Mouse (Mus musculus) midbrain, postnatal 0 days (tissue): Measurements from ENCODE around the gene Brdt. TPM values are rescaled to one million over a fixed set of nuclear protein-coding genes. Genes with fewer than 3 reads are reported as not detected.
A peak's percentile ranks its signal among the peaks of the same experiment; 100 is the strongest.

Experiments used
- ATAC-seq: fragments of 200-750 bp; cut with Nextera tagmentation; 2 replicates; pipeline ENCODE4 v1.8.0; 2017; ENCODE audit warnings: moderate number of reproducible peaks, mild to moderate bottlenecking, moderate TSS enrichment, moderate library complexity; ENCODE audit not compliant: low FRiP score
- DNase-seq: peaks from one replicate; pipeline ENCODE4 v3.0.0-alpha.2; 2015; ENCODE audit warnings: low spot score
- H3K27ac ChIP-seq: fragments of 300-500 bp; sonication (generic); 2 replicates; pipeline ENCODE4 v1.5.1; 2014; ENCODE audit warnings: low read depth, mild to moderate bottlenecking, low read length, mixed read lengths
- H3K27me3 ChIP-seq: fragments of 300-500 bp; sonication (generic); 2 replicates; pipeline ENCODE4 v1.6.1; 2014; ENCODE audit warnings: low read length, control low read depth, mixed read lengths; ENCODE audit not compliant: insufficient read depth
- H3K36me3 ChIP-seq: fragments of 300-500 bp; sonication (generic); 2 replicates; pipeline ENCODE4 v1.6.1; 2014; ENCODE audit warnings: low read length, control low read depth, mixed read lengths; ENCODE audit not compliant: insufficient read depth
- H3K4me1 ChIP-seq: fragments of 300-500 bp; sonication (generic); 2 replicates; pipeline ENCODE4 v1.6.1; 2014; ENCODE audit warnings: mild to moderate bottlenecking, control low read depth, antibody characterized with exemption, low read length, mixed read lengths; ENCODE audit not compliant: insufficient read depth
- H3K4me2 ChIP-seq: fragments of 300-500 bp; sonication (generic); 2 replicates; pipeline ENCODE4 v1.6.1; 2014; ENCODE audit warnings: low read depth, mild to moderate bottlenecking, low read length, mixed read lengths; ENCODE audit not compliant: poor library complexity, severe bottlenecking
- H3K4me3 ChIP-seq: fragments of 300-500 bp; sonication (generic); 2 replicates; pipeline ENCODE4 v1.5.1; 2014; ENCODE audit warnings: low read depth, mild to moderate bottlenecking, low read length, moderate library complexity
- H3K9ac ChIP-seq: fragments of 300-500 bp; sonication (generic); replicated peaks from 2 replicates; pipeline ENCODE4 v1.6.1; 2014; ENCODE audit warnings: mild to moderate bottlenecking, low read length, moderate library complexity, mixed read lengths; ENCODE audit not compliant: poor library complexity, severe bottlenecking
- H3K9me3 ChIP-seq: fragments of 300-500 bp; sonication (generic); 2 replicates; pipeline ENCODE4 v1.6.1; 2016; ENCODE audit warnings: low read length, control low read depth
- CTCF ChIP-seq: IDR thresholded peaks from 2 replicates; pipeline ENCODE4 v1.5.1; 2016; ENCODE audit warnings: antibody characterized with exemption, mild to moderate bottlenecking
- WGBS: fragments of 180-500 bp; shearing (Covaris S2); extraction: QIAGEN DNeasy Blood & Tissue Kit; methylation state at CpG from one replicate; pipeline ENCODE4 v1.1.7; 2014; 5-methylcytosine and 5-hydroxymethylcytosine counted together
- polyA plus RNA-seq: library from polyadenylated mRNA; unstranded; fragments of >200 nt; fragmentation: Nextera tagmentation; extraction: Ambion mirVana; gene quantifications from 2 replicates; pipeline ENCODE4 v1.2.1, GENCODE M21; 2015
- total RNA-seq: library from RNA; depleted of rRNA; stranded (reverse); fragments of >200 nt; gene quantifications from 2 replicates; pipeline ENCODE4 v1.2.3, GENCODE M21; 2014

The Brdt gene
- total and polyA plus RNA-seq, 2 experiments from 2014 or later: 3.9 to 4.0 TPM

DNA sequence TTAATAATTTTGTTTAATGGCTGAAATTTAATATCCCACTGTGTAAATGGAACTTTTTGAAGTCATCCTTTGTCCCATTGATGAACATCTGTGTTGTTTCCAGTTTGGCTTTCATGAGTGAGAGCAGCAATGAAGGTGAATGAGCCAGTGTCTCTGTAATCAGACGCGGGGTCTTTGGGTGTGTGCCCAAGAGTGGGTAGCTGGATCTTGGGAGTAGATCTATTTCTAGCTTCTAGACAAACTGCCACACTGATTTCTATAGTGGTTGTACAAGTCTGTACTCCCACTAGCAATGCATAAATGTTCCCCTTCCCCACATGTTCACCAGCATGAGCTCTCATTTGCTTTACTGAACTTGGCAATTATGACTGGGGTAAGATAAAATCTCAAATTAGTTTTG is 58.4 kb downstream of the Brdt start:
- Histone ChIP-seq H3K9me3 (no peaks in the 10 kb centered on the region), H3K9ac (no peak overlapping the region), H3K4me2 (no peak overlapping the region), H3K27me3 (no peaks in the 10 kb centered on the region), H3K36me3 (no peaks in the 10 kb centered on the region), H3K4me3 (no peak overlapping the region), H3K27ac (no peak overlapping the region), H3K4me1 (no peaks in the 10 kb centered on the region)
- WGBS: 96% methylated on average over 2 of the region's 2 CpGs
- no peak for ATAC-seq
- no peak for DNase-seq
- TF ChIP-seq CTCF: no peak

DNA sequence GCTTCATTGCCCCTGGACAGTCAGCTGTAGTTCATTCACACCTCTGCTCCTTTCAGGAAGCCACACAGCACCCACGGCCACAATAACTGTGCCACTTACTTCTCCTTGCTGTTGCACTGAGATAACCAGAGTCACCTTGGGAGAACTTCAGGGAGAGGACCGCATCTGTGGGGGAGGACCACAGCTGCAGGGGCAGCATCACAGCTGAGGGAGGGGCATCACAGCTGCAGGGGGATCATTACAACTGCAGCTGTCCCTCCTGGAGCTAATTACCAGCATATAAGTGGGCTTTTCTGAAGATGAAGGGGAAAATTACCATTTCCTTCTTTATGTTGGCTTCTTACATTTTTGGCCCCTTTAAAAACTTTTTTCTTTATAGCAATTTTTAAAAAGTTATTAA is 63.5 kb downstream of the Brdt start:
- Histone ChIP-seq H3K4me3 (no peak overlapping the region), H3K36me3 (no peaks in the 10 kb centered on the region), H3K27ac (no peak overlapping the region), H3K27me3 (no peaks in the 10 kb centered on the region), H3K9me3 (no peaks in the 10 kb centered on the region), H3K9ac (no peak overlapping the region), H3K4me1 (no peaks in the 10 kb centered on the region), H3K4me2 (no peak overlapping the region)
- 78% methylated on average over 2 of the region's 2 CpGs for WGBS
- DNase-seq: no peak
- TF ChIP-seq CTCF: no peak
- no peak for ATAC-seq

DNA sequence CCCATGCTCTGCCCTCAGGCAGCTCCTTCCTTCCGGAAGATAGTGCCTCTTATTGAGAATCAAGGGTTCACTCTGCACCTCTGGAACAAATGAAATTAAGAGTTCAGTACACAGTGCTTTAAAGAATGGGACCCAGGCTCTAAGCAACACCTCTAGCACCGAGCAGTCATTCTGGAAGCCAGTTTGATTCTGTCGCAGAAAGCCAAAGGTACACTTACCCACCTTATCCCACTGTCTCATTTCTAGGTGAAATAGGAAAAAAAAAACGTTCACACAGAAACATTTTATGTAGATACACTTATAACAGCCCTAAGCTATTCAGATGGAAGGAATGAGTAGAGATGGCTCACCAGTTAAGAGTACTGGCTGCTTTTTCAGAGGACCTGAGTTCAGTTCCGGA is 71.5 kb downstream of the Brdt start, which contains the start of gene Ephx4:
Ephx4 (plus strand) TSS at position 301 of the 400 bp plus-strand sequence.
- Histone ChIP-seq H3K36me3 (no peaks in the 10 kb centered on the region), H3K4me3 (peak within 1 kb of the TSS; percentile 68), H3K27ac (no peak within 1 kb of the TSS), H3K4me1 (no peaks in the 10 kb centered on the region), H3K27me3 (peaks cover 12% of the 10 kb centered on the region; the same call in 1 of the 2 replicates), H3K4me2 (peak within 1 kb of the TSS; percentile 99), H3K9me3 (no peaks in the 10 kb centered on the region), H3K9ac (peak within 1 kb of the TSS; percentile 64)
- no peak for TF ChIP-seq CTCF
- WGBS: 19% methylated on average over 5 of the region's 5 CpGs
- ATAC-seq (no peak), DNase-seq (no peak)

DNA sequence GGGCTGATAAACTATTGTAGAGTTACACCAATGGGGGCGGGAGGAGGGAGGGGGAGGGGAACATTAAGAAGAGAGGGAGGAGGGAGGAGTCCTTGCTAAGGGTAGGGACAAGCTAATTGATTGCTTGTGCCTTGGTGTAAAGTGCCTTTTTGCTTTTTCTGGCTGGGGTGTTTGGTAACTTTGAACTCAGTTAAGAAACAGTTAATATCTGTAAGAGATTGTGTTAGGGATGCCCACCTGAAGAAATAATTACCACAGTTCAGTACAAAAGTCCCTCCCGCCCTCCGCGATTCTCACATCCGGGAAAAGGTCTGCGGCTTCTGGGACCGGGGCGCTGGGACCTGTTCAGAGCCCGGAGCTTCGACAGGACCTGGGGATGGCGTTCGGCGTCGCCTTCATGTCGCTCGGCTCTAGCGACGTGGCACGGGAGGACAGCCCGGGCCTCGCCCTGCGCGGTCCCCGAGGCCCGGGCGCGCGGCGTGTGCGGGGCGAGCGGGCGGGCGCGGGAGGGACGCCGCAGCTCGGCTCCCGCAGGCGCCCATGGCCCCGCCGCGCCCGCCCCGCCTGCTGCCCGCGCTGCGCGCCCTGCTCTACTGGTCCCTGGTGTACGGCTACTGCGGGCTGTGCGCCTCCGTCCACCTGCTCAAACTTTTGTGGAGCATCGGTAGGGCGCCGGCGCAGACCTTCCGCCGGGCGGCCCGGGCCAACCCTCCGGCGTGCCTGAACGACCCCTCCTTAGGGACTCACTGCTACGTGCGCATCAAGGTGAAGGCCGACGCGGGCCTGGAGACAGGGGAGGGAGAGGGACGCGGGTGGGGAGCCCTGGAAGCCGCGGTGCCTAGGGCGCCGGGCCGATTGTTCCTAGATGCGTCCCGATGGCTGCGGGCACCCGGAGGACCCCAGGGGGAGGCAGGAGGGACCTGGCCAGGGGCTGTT is 72.3 kb downstream of the Brdt start:
- Histone ChIP-seq H3K27me3 (peaks cover 12% of the 10 kb centered on the region; the same call in 1 of the 2 replicates), H3K9ac (peak overlapping the region; percentile 64), H3K4me1 (no peaks in the 10 kb centered on the region), H3K9me3 (no peaks in the 10 kb centered on the region), H3K4me3 (peak overlapping the region; percentile 68), H3K36me3 (no peaks in the 10 kb centered on the region), H3K4me2 (peak overlapping the region; percentile 99), H3K27ac (no peak overlapping the region)
- under 1% methylated on average over 65 of the region's 80 CpGs for WGBS
- peak; percentile 71 for ATAC-seq
- no peak for DNase-seq
- no peak for TF ChIP-seq CTCF

DNA sequence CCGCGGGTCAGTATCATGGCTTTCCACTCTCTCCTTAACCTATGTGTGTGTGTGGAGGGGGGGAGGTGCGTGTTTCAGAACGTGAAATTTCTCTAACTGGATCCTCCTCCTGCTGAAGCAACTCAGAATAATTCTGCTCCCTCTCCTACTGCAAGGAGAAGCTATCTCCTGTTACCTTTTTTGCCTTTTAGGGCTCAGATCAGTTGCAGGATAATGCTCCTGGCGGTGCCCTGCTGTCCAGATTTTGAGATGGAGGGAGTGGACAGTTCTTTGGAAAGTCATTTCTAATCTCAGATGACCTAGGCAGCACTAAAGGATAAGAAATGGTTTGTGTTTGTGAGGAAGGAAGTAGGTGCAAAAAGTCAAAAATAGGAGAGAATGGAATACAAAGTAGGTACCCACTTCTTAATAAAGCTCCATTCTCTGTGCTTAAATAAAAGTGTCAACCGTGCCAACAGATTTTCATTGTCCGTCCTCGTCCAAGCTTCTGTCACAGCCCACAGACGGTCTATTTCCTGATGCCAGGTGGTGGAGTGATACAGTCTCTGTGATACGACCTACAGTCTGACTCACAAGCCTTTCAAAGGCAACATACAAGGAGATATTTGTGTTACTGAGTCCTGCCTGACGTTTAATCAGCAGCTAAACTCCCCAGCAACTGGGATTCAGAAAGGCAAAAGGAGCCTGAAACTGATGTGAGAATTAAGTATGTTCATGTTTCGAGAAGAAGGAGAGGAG is 73.2 kb downstream of the Brdt start:
- ATAC-seq: no peak; the same call in 1 of the 2 replicates
- WGBS: 17% methylated on average over 12 of the region's 12 CpGs
- H3K4me2 ChIP-seq: peak overlapping the region; percentile 99
- no peak overlapping the region for H3K27ac ChIP-seq
- peak overlapping the region; percentile 68 for H3K4me3 ChIP-seq
- no peaks in the 10 kb centered on the region for H3K9me3 ChIP-seq
- H3K36me3 ChIP-seq: no peaks in the 10 kb centered on the region
- no peak for DNase-seq
- H3K9ac ChIP-seq: peak overlapping the region; percentile 64
- peaks cover 12% of the 10 kb centered on the region; the same call in 1 of the 2 replicates for H3K27me3 ChIP-seq
- TF ChIP-seq CTCF: no peak
- H3K4me1 ChIP-seq: no peaks in the 10 kb centered on the region
